Mouse (Mus musculus): ENCODE measurements around the gene Rab3d. TPM values are rescaled to one million over a fixed set of nuclear protein-coding genes. Genes with fewer than 3 reads are reported as not detected.
A peak's percentile ranks its signal among the peaks of the same experiment; 100 is the strongest.

Gene Rab3d
- total and polyA plus RNA-seq, 2 experiments from 2014 or later: 7.7 to 8.9 TPM

- WGBS: 85% methylated on average over 4 of the region's 4 CpGs
- TF ChIP-seq CTCF (IDR thresholded peaks at IDR 0.05; ENCODE audit: low read depth): no peak
- no peak for TF ChIP-seq EP300 (IDR thresholded peaks at IDR 0.05; ENCODE audit: low read depth)
- H3K27ac ChIP-seq (ENCODE audit: low read depth): no peak overlapping the region
Observed at GRCm38 (mm10) chr9:21938234-21938855, 20.4 kb upstream of the Rab3d start.

GRCm38 (mm10) chr9:21937711-21938175, 19.8 kb upstream of the Rab3d start:
- Histone ChIP-seq H3K9me3 (replicated peaks; ENCODE audit: control insufficient read depth, low read length) (no peaks in the 10 kb centered on the region), H3K27me3 (ENCODE audit: control insufficient read depth, insufficient read depth, low read length) (no peaks in the 10 kb centered on the region), H3K36me3 (replicated peaks; ENCODE audit: control insufficient read depth, insufficient read depth, low read length) (no peaks in the 10 kb centered on the region), H3K9ac (replicated peaks; ENCODE audit: low read depth, low read length) (no peak overlapping the region), H3K4me1 (ENCODE audit: control insufficient read depth, insufficient read depth) (no peaks in the 10 kb centered on the region), H3K4me3 (ENCODE audit: low read depth, low read length) (no peak overlapping the region), H3K27ac (ENCODE audit: low read depth) (no peak overlapping the region), H3K4me2 (ENCODE audit: low read depth, low read length) (no peak overlapping the region)
- TF ChIP-seq EP300 (IDR thresholded peaks at IDR 0.05; ENCODE audit: low read depth): no peak
- TF ChIP-seq CTCF (IDR thresholded peaks at IDR 0.05; ENCODE audit: low read depth): no peak
- ATAC-seq (ENCODE audit: insufficient read depth, low read depth): no peak
- DNase-seq (ENCODE audit: low spot score): no peak
- WGBS: 88% methylated on average over 4 of the region's 4 CpGs

More at GRCm38 (mm10) chr9:21938234-21938855, 20.4 kb upstream of the Rab3d start:
- no peak overlapping the region for H3K4me3 ChIP-seq (ENCODE audit: low read depth, low read length)
- no peaks in the 10 kb centered on the region for H3K36me3 ChIP-seq (replicated peaks; ENCODE audit: control insufficient read depth, insufficient read depth, low read length)
- H3K4me2 ChIP-seq (ENCODE audit: low read depth, low read length): no peak overlapping the region
- no peak for ATAC-seq (ENCODE audit: insufficient read depth, low read depth)
- no peak for DNase-seq (ENCODE audit: low spot score)
- H3K4me1 ChIP-seq (ENCODE audit: control insufficient read depth, insufficient read depth): no peaks in the 10 kb centered on the region
- no peaks in the 10 kb centered on the region for H3K27me3 ChIP-seq (ENCODE audit: control insufficient read depth, insufficient read depth, low read length)
- no peak overlapping the region for H3K9ac ChIP-seq (replicated peaks; ENCODE audit: low read depth, low read length)
- H3K9me3 ChIP-seq (replicated peaks; ENCODE audit: control insufficient read depth, low read length): no peaks in the 10 kb centered on the region

GRCm38 (mm10) chr9:21936692-21937570, 18.9 kb upstream of the Rab3d start, which contains the start of gene Plppr2:
Gene Plppr2, plus strand, starts transcription at chr9:21937033.
- H3K4me1 ChIP-seq (ENCODE audit: control insufficient read depth, insufficient read depth): no peaks in the 10 kb centered on the region
- H3K27ac ChIP-seq (ENCODE audit: low read depth): no peak within 1 kb of the TSS
- peak within 1 kb of the TSS; percentile 54 for H3K4me3 ChIP-seq (ENCODE audit: low read depth, low read length)
- H3K9ac ChIP-seq (replicated peaks; ENCODE audit: low read depth, low read length): no peak within 1 kb of the TSS; the same call in 1 of the 2 replicates
- H3K9me3 ChIP-seq (replicated peaks; ENCODE audit: control insufficient read depth, low read length): no peaks in the 10 kb centered on the region
- 3% methylated on average over 39 of the region's 43 CpGs for WGBS
- no peaks in the 10 kb centered on the region for H3K27me3 ChIP-seq (ENCODE audit: control insufficient read depth, insufficient read depth, low read length)
- TF ChIP-seq EP300 (IDR thresholded peaks at IDR 0.05; ENCODE audit: low read depth) (no peak), CTCF (IDR thresholded peaks at IDR 0.05; ENCODE audit: low read depth) (no peak)
- H3K36me3 ChIP-seq (replicated peaks; ENCODE audit: control insufficient read depth, insufficient read depth, low read length): no peaks in the 10 kb centered on the region
- H3K4me2 ChIP-seq (ENCODE audit: low read depth, low read length): peak within 1 kb of the TSS; percentile 80
- ATAC-seq (ENCODE audit: insufficient read depth, low read depth) (peak; percentile 98), DNase-seq (ENCODE audit: low spot score) (peak; percentile 96)

GRCm38 (mm10) chr9:21935466-21936131, 17.6 kb upstream of the Rab3d start:
- TF ChIP-seq CTCF (IDR thresholded peaks at IDR 0.05; ENCODE audit: low read depth): no peak
- TF ChIP-seq EP300 (IDR thresholded peaks at IDR 0.05; ENCODE audit: low read depth): no peak
- Histone ChIP-seq H3K9ac (replicated peaks; ENCODE audit: low read depth, low read length) (no peak overlapping the region), H3K4me1 (ENCODE audit: control insufficient read depth, insufficient read depth) (no peaks in the 10 kb centered on the region), H3K36me3 (replicated peaks; ENCODE audit: control insufficient read depth, insufficient read depth, low read length) (no peaks in the 10 kb centered on the region), H3K27me3 (ENCODE audit: control insufficient read depth, insufficient read depth, low read length) (no peaks in the 10 kb centered on the region), H3K9me3 (replicated peaks; ENCODE audit: control insufficient read depth, low read length) (no peaks in the 10 kb centered on the region), H3K4me2 (ENCODE audit: low read depth, low read length) (no peak overlapping the region), H3K4me3 (ENCODE audit: low read depth, low read length) (no peak overlapping the region), H3K27ac (ENCODE audit: low read depth) (no peak overlapping the region)
- no peak for ATAC-seq (ENCODE audit: insufficient read depth, low read depth)
- 80% methylated on average over 7 of the region's 7 CpGs for whole genome bisulfite sequencing
- DNase-seq (ENCODE audit: low spot score): no peak

- TF ChIP-seq EP300 (IDR thresholded peaks at IDR 0.05; ENCODE audit: low read depth) (no peak), CTCF (IDR thresholded peaks at IDR 0.05; ENCODE audit: low read depth) (no peak)
- H3K9ac ChIP-seq (replicated peaks; ENCODE audit: low read depth, low read length): no peak overlapping the region
- no peaks in the 10 kb centered on the region for H3K36me3 ChIP-seq (replicated peaks; ENCODE audit: control insufficient read depth, insufficient read depth, low read length)
- DNase-seq (ENCODE audit: low spot score) (no peak), ATAC-seq (ENCODE audit: insufficient read depth, low read depth) (no peak)
- no peaks in the 10 kb centered on the region for H3K4me1 ChIP-seq (ENCODE audit: control insufficient read depth, insufficient read depth)
- no peak overlapping the region for H3K4me3 ChIP-seq (ENCODE audit: low read depth, low read length)
- WGBS: 84% methylated on average over 12 of the region's 12 CpGs
- no peaks in the 10 kb centered on the region for H3K9me3 ChIP-seq (replicated peaks; ENCODE audit: control insufficient read depth, low read length)
- H3K4me2 ChIP-seq (ENCODE audit: low read depth, low read length): no peak overlapping the region
- no peak overlapping the region for H3K27ac ChIP-seq (ENCODE audit: low read depth)
- no peaks in the 10 kb centered on the region for H3K27me3 ChIP-seq (ENCODE audit: control insufficient read depth, insufficient read depth, low read length)
Observed at GRCm38 (mm10) chr9:21934021-21934420, 16.0 kb upstream of the Rab3d start.
